Mouse (Mus musculus) heart, adult 2 months (tissue): ENCODE data around the gene Vps51.

Source experiments
- CTCF ChIP-seq: fragments of 200-600 bp; IDR thresholded peaks from 2 replicates; pipeline ENCODE4 v1.8.1; 2022; ENCODE audit warnings: antibody characterized with exemption, mild to moderate bottlenecking, moderate library complexity
- POLR2A ChIP-seq: fragments of 200-500 bp; IDR thresholded peaks from 2 replicates; pipeline ENCODE4 v1.6.1; 2011; ENCODE audit warnings: mild to moderate bottlenecking, low read depth, low read length, control low read depth; ENCODE audit not compliant: insufficient read depth

DNA sequence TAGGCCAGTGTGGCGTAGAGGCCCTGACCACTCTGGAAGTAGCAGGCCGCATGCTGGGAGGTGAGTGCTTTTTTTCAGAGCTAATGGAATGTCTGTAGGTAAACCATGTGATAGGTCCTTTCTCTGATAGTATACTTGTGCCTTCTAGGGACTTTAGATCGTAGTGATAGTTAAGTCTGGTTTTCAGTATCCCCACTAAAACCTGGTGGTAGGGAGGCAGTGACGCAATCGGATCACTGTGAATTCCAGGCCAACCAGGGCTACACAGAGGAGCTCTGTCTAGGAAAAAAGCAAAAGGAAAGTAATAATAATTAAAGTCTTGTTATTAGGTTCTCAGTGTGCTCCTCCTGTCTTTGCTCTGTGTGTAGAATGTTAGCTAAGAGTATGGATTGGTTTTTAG, 18.5 kb downstream of the Vps51 start:
- TF ChIP-seq POLR2A (no peak), CTCF (no peak)
